Mouse (Mus musculus) G1E (cell line): ENCODE data around the gene Pdgfb.

Experiments
- CTCF ChIP-seq: IDR thresholded peaks from 2 replicates; pipeline ENCODE4 v1.5.1; 2012; ENCODE audit warnings: low read depth, low read length, inconsistent platforms, mixed read lengths
- GATA1 ChIP-seq: IDR thresholded peaks from 2 replicates; pipeline ENCODE4 v1.6.1; 2012; ENCODE audit warnings: borderline replicate concordance, low read length, inconsistent platforms, mixed read lengths
- POLR2AphosphoS5 ChIP-seq: IDR thresholded peaks from 2 replicates; pipeline ENCODE4 v1.6.1; 2012; ENCODE audit warnings: low read depth, low read length, inconsistent platforms; ENCODE audit not compliant: insufficient replicate concordance
- TAL1 ChIP-seq: conservative IDR thresholded peaks from 2 replicates; pipeline ENCODE4 v1.6.1; 2012; ENCODE audit warnings: low read depth, low read length, inconsistent platforms, mixed read lengths

DNA sequence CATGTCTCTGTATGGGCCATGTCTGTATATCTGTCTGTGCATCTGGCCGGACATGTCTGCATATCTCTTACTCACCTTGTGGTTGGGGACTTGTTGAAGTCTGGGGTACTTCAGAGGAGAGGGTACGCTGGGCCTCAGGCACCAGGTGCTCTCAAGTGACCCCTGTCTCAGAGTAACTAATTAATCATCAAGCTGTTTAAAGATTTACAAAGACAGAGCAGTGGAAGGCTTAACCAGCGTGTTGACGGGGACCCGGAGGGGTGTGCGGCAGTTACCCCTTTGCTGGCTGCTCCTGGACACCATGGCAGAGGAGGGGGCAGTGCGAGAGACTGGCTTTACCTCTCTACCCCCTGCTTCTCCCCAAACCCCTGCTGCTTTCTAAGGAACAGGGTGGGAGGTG lies 44.8 kb upstream of the Pdgfb start:
- no peak for TF ChIP-seq CTCF
- no peak for TF ChIP-seq GATA1
- no peak for TF ChIP-seq POLR2AphosphoS5
- no peak for TF ChIP-seq TAL1
